8 mouse cellular contexts compared by ENCODE assay signal in genomic region chr4:125029891-125030614, GRCm38 (mm10). TPM values are rescaled to one million over a fixed set of nuclear protein-coding genes. Genes with fewer than 3 reads are reported as not detected.
A peak's percentile ranks its signal among the peaks of the same experiment; 100 is the strongest.
DNase-seq lines count a peak whose midpoint lies in the region; ATAC-seq and TF ChIP-seq lines count a peak whose summit lies in the region.

No protein-coding gene starts in this region.

- peaks cover 21% of the 10 kb centered on the region for H3K4me1 ChIP-seq in forebrain, embryonic 10.5 days
- peaks cover 14% of the 10 kb centered on the region for H3K4me1 ChIP-seq in heart, embryonic 15.5 days (replicated peaks)
- peaks cover 4 to 9% of the 10 kb centered on the region in 2 experiments for H3K4me1 ChIP-seq in liver, embryonic 14.5 days (replicated peaks; ENCODE audit: control insufficient read depth in 2 of 2, insufficient read depth in 2 of 2, low read length in 1 of 2)
- H3K4me1 ChIP-seq in neural tube, embryonic 11.5 days (ENCODE audit: control insufficient read depth, insufficient read depth, low read length), result peaks cover 5% of the 10 kb centered on the region; the same call in 1 of the 2 replicates
- peaks cover 6% of the 10 kb centered on the region; the same call in 1 of the 2 replicates for H3K4me1 ChIP-seq in stomach, postnatal 0 days (replicated peaks; ENCODE audit: control insufficient read depth, insufficient read depth)

- no peak for TF ChIP-seq CTCF in liver, embryonic 14.5 days (IDR thresholded peaks at IDR 0.05; ENCODE audit: low read depth)
- no peak for TF ChIP-seq CTCF in stomach, postnatal 0 days (IDR thresholded peaks at IDR 0.05; ENCODE audit: low read depth)

- under 1% methylated on average over 50 of the region's 50 CpGs for WGBS in forebrain, embryonic 10.5 days
- under 1% methylated on average over 50 of the region's 50 CpGs for WGBS in heart, embryonic 15.5 days
- under 1% methylated on average over 50 of the region's 50 CpGs for WGBS in liver, embryonic 14.5 days (ENCODE audit: insufficient replicate concordance)
- under 1% methylated on average over 50 of the region's 50 CpGs for WGBS in neural tube, embryonic 11.5 days
- under 1% methylated on average over 50 of the region's 50 CpGs for WGBS in stomach, postnatal 0 days

- H3K36me3 ChIP-seq in forebrain, embryonic 10.5 days (replicated peaks), result peaks cover 37% of the 10 kb centered on the region
- H3K36me3 ChIP-seq in heart, embryonic 15.5 days, result peaks cover 2% of the 10 kb centered on the region
- peaks cover 7% of the 10 kb centered on the region for H3K36me3 ChIP-seq in liver, embryonic 14.5 days (replicated peaks; ENCODE audit: control insufficient read depth, insufficient read depth, low read depth)
- H3K36me3 ChIP-seq in neural tube, embryonic 11.5 days (ENCODE audit: control insufficient read depth, insufficient read depth, low read length), result peaks cover 2% of the 10 kb centered on the region
- peaks cover under 1% of the 10 kb centered on the region; the same call in 1 of the 2 replicates for H3K36me3 ChIP-seq in stomach, postnatal 0 days (ENCODE audit: control insufficient read depth, insufficient read depth, low read length)

- peak overlapping the region; percentile 90 for H3K4me3 ChIP-seq in forebrain, embryonic 10.5 days
- peak overlapping the region; percentile 77 for H3K4me3 ChIP-seq in heart, embryonic 15.5 days
- peak overlapping the region; percentile 72 to 92 for H3K4me3 ChIP-seq in liver, embryonic 14.5 days (ENCODE audit: insufficient read depth in 1 of 2, low read depth in 2 of 2, low read length in 2 of 2)
- peak overlapping the region; percentile 92 for H3K4me3 ChIP-seq in neural tube, embryonic 11.5 days (ENCODE audit: low read depth, low read length)
- peak overlapping the region; percentile 76 for H3K4me3 ChIP-seq in stomach, postnatal 0 days (ENCODE audit: low read depth, low read length)

- no peak for TF ChIP-seq EP300 in liver, embryonic 14.5 days (IDR thresholded peaks at IDR 0.05; ENCODE audit: low read depth)
- no peak for TF ChIP-seq EP300 in stomach, postnatal 0 days (optimal IDR thresholded peaks at IDR 0.05)

- H3K27ac ChIP-seq in forebrain, embryonic 10.5 days, result peak overlapping the region; percentile 88
- peak overlapping the region; percentile 59 for H3K27ac ChIP-seq in heart, embryonic 15.5 days
- H3K27ac ChIP-seq in liver, embryonic 14.5 days, result no peak overlapping the region; the same call in 1 of the 2 replicates
- H3K27ac ChIP-seq in neural tube, embryonic 11.5 days (ENCODE audit: low read depth, low read length), result no peak overlapping the region
- peak overlapping the region; percentile 69 for H3K27ac ChIP-seq in stomach, postnatal 0 days (replicated peaks)

- peak; percentile 79 for DNase-seq in c-Kit-negative CD71-positive TER-119-positive erythroid progenitor cells, embryonic 14.5 days (ENCODE audit: low read depth, low spot score)
- DNase-seq in forebrain, embryonic 10.5 days (ENCODE audit: extremely low spot score, low spot score), result peak; percentile 97
- DNase-seq in kidney, postnatal 25 days, result peak; percentile 96 to 97
- DNase-seq in liver, embryonic 14.5 days (ENCODE audit: low read depth in 3 of 3, low spot score in 3 of 3), result peak; percentile 82 to 85 (median 82)
- DNase-seq in neural tube, embryonic 11.5 days (ENCODE audit: low spot score), result peak; percentile 96
- peak; percentile 96 for DNase-seq in stomach, postnatal 0 days (ENCODE audit: low spot score)

- H3K27me3 ChIP-seq in forebrain, embryonic 10.5 days (ENCODE audit: poor library complexity, severe bottlenecking), result peaks cover 5% of the 10 kb centered on the region; the same call in 1 of the 2 replicates
- peaks cover 19% of the 10 kb centered on the region; the same call in 1 of the 2 replicates for H3K27me3 ChIP-seq in heart, embryonic 15.5 days
- no peaks in the 10 kb centered on the region for H3K27me3 ChIP-seq in liver, embryonic 14.5 days (ENCODE audit: control insufficient read depth, insufficient read depth, low read length)
- no peaks in the 10 kb centered on the region for H3K27me3 ChIP-seq in neural tube, embryonic 11.5 days (ENCODE audit: control insufficient read depth, insufficient read depth, low read length)
- H3K27me3 ChIP-seq in stomach, postnatal 0 days (ENCODE audit: control insufficient read depth, insufficient read depth, low read length), result no peaks in the 10 kb centered on the region

- H3K9ac ChIP-seq in heart, embryonic 15.5 days, result peak overlapping the region; percentile 84
- peak overlapping the region; percentile 83 for H3K9ac ChIP-seq in liver, embryonic 14.5 days (replicated peaks)
- H3K9ac ChIP-seq in neural tube, embryonic 11.5 days (ENCODE audit: low read length), result peak overlapping the region; percentile 77
- H3K9ac ChIP-seq in stomach, postnatal 0 days (ENCODE audit: low read length), result peak overlapping the region; percentile 91

- peak overlapping the region; percentile 81 for H3K4me2 ChIP-seq in heart, embryonic 15.5 days
- peak overlapping the region; percentile 91 for H3K4me2 ChIP-seq in liver, embryonic 14.5 days (ENCODE audit: low read depth)
- peak overlapping the region; percentile 94 for H3K4me2 ChIP-seq in neural tube, embryonic 11.5 days (ENCODE audit: low read depth)
- H3K4me2 ChIP-seq in stomach, postnatal 0 days (replicated peaks; ENCODE audit: low read depth), result peak overlapping the region; percentile 98

- ATAC-seq in CD4-positive, CD25-positive, alpha-beta regulatory T cell, adult 4 months, result peak; percentile 100
- ATAC-seq in heart, embryonic 15.5 days (replicated peaks; ENCODE audit: insufficient number of reproducible peaks, insufficient read depth, low FRiP score, low read depth), result peak; percentile 94
- peak; percentile 98 for ATAC-seq in liver, embryonic 14.5 days (ENCODE audit: insufficient read depth)
- peak; percentile 97 for ATAC-seq in neural tube, embryonic 11.5 days (ENCODE audit: insufficient read depth, low FRiP score, low TSS enrichment)
- peak; percentile 99 for ATAC-seq in stomach, postnatal 0 days (ENCODE audit: low FRiP score, low TSS enrichment)

- no peaks in the 10 kb centered on the region for H3K9me3 ChIP-seq in forebrain, embryonic 10.5 days
- H3K9me3 ChIP-seq in heart, embryonic 15.5 days (replicated peaks), result no peaks in the 10 kb centered on the region
- H3K9me3 ChIP-seq in liver, embryonic 14.5 days (ENCODE audit: control insufficient read depth, low read length), result no peaks in the 10 kb centered on the region
- no peaks in the 10 kb centered on the region for H3K9me3 ChIP-seq in neural tube, embryonic 11.5 days (ENCODE audit: control insufficient read depth, low read length)
- no peaks in the 10 kb centered on the region for H3K9me3 ChIP-seq in stomach, postnatal 0 days (ENCODE audit: control insufficient read depth, low read length)

RNA-seq across cellular contexts. Expression of gene Gnl2, which starts 13.7 kb away (rescaled TPM):
- 10 to 100 TPM; 72.3 to 96.7 TPM for polyA plus RNA-seq in CD4-positive, CD25-positive, alpha-beta regulatory T cell, adult 4 months (2017; shearing (Covaris generic))
- polyA plus RNA-seq in forebrain, embryonic 10.5 days (2016; fragmentation: Nextera tagmentation; extraction: Ambion mirVana), result 99.7 and 107 TPM in 2 replicates
- 52.1 and 55.6 TPM in 2 replicates for polyA plus RNA-seq in heart, embryonic 15.5 days (2015; fragmentation: Nextera tagmentation; extraction: Ambion mirVana)
- polyA plus RNA-seq in liver, embryonic 14.5 days (2012; rRNA removed), result 11.7 and 26.7 TPM in 2 replicates
- 35.9 and 39.5 TPM in 2 replicates for polyA plus RNA-seq in liver, embryonic 14.5 days (2014; fragmentation: Nextera tagmentation; extraction: Ambion mirVana)
- 86.6 and 88.5 TPM in 2 replicates for polyA plus RNA-seq in neural tube, embryonic 11.5 days (2014; fragmentation: Nextera tagmentation; extraction: Ambion mirVana)
- 36.1 and 37.3 TPM in 2 replicates for polyA plus RNA-seq in stomach, postnatal 0 days (2015; fragmentation: Nextera tagmentation; extraction: Ambion mirVana)

RNA-seq across cellular contexts. Expression of gene Dnali1, which starts 35.5 kb away (rescaled TPM):
- not detected for polyA plus RNA-seq in CD4-positive, CD25-positive, alpha-beta regulatory T cell, adult 4 months (2017; shearing (Covaris generic))
- 0.28 and 0.30 TPM in 2 replicates for polyA plus RNA-seq in forebrain, embryonic 10.5 days (2016; fragmentation: Nextera tagmentation; extraction: Ambion mirVana)
- polyA plus RNA-seq in heart, embryonic 15.5 days (2015; fragmentation: Nextera tagmentation; extraction: Ambion mirVana), result 0.16 and 0.39 TPM in 2 replicates
- 0.02 TPM in 1 of 2 replicates, not detected in the other for polyA plus RNA-seq in liver, embryonic 14.5 days (2012; rRNA removed)
- 0.10 TPM in 1 of 2 replicates, not detected in the other for polyA plus RNA-seq in liver, embryonic 14.5 days (2014; fragmentation: Nextera tagmentation; extraction: Ambion mirVana)
- polyA plus RNA-seq in neural tube, embryonic 11.5 days (2014; fragmentation: Nextera tagmentation; extraction: Ambion mirVana), result 0.11 TPM in 1 of 2 replicates, not detected in the other
- polyA plus RNA-seq in stomach, postnatal 0 days (2015; fragmentation: Nextera tagmentation; extraction: Ambion mirVana), result 0.05 and 0.06 TPM in 2 replicates

RNA-seq across cellular contexts. Expression of gene Snip1, which starts 36.4 kb away (rescaled TPM):
- 1 to 10 TPM; 5.1 to 8.8 TPM for polyA plus RNA-seq in CD4-positive, CD25-positive, alpha-beta regulatory T cell, adult 4 months (2017; shearing (Covaris generic))
- polyA plus RNA-seq in forebrain, embryonic 10.5 days (2016; fragmentation: Nextera tagmentation; extraction: Ambion mirVana), result 28.5 and 30.8 TPM in 2 replicates
- polyA plus RNA-seq in heart, embryonic 15.5 days (2015; fragmentation: Nextera tagmentation; extraction: Ambion mirVana), result 16.1 and 20.1 TPM in 2 replicates
- 7.5 and 8.5 TPM in 2 replicates for polyA plus RNA-seq in liver, embryonic 14.5 days (2012; rRNA removed)
- polyA plus RNA-seq in liver, embryonic 14.5 days (2014; fragmentation: Nextera tagmentation; extraction: Ambion mirVana), result 13.5 and 15.9 TPM in 2 replicates
- 35.9 and 36.1 TPM in 2 replicates for polyA plus RNA-seq in neural tube, embryonic 11.5 days (2014; fragmentation: Nextera tagmentation; extraction: Ambion mirVana)
- polyA plus RNA-seq in stomach, postnatal 0 days (2015; fragmentation: Nextera tagmentation; extraction: Ambion mirVana), result 13.0 and 13.6 TPM in 2 replicates

RNA-seq across cellular contexts. Expression of gene Rspo1, which starts 43.8 kb away (rescaled TPM):
- polyA plus RNA-seq in CD4-positive, CD25-positive, alpha-beta regulatory T cell, adult 4 months (2017; shearing (Covaris generic)), result not detected
- polyA plus RNA-seq in forebrain, embryonic 10.5 days (2016; fragmentation: Nextera tagmentation; extraction: Ambion mirVana), result 40.0 and 46.8 TPM in 2 replicates
- polyA plus RNA-seq in heart, embryonic 15.5 days (2015; fragmentation: Nextera tagmentation; extraction: Ambion mirVana), result 6.6 and 9.9 TPM in 2 replicates
- polyA plus RNA-seq in liver, embryonic 14.5 days (2012; rRNA removed), result 0.68 and 0.69 TPM in 2 replicates
- polyA plus RNA-seq in liver, embryonic 14.5 days (2014; fragmentation: Nextera tagmentation; extraction: Ambion mirVana), result 0.42 and 0.51 TPM in 2 replicates
- 3.9 and 4.2 TPM in 2 replicates for polyA plus RNA-seq in neural tube, embryonic 11.5 days (2014; fragmentation: Nextera tagmentation; extraction: Ambion mirVana)
- polyA plus RNA-seq in stomach, postnatal 0 days (2015; fragmentation: Nextera tagmentation; extraction: Ambion mirVana), result 6.3 and 6.9 TPM in 2 replicates

RNA-seq across cellular contexts. Expression of gene Meaf6, which starts 54.9 kb away (rescaled TPM):
- 10 to 100 TPM; 56.7 to 74.8 TPM for polyA plus RNA-seq in CD4-positive, CD25-positive, alpha-beta regulatory T cell, adult 4 months (2017; shearing (Covaris generic))
- 82.6 and 96.5 TPM in 2 replicates for polyA plus RNA-seq in forebrain, embryonic 10.5 days (2016; fragmentation: Nextera tagmentation; extraction: Ambion mirVana)
- polyA plus RNA-seq in heart, embryonic 15.5 days (2015; fragmentation: Nextera tagmentation; extraction: Ambion mirVana), result 36.7 and 38.0 TPM in 2 replicates
- polyA plus RNA-seq in liver, embryonic 14.5 days (2012; rRNA removed), result 9.0 and 13.5 TPM in 2 replicates
- polyA plus RNA-seq in liver, embryonic 14.5 days (2014; fragmentation: Nextera tagmentation; extraction: Ambion mirVana), result 23.0 and 25.7 TPM in 2 replicates
- polyA plus RNA-seq in neural tube, embryonic 11.5 days (2014; fragmentation: Nextera tagmentation; extraction: Ambion mirVana), result 98.1 and 102 TPM in 2 replicates
- polyA plus RNA-seq in stomach, postnatal 0 days (2015; fragmentation: Nextera tagmentation; extraction: Ambion mirVana), result 28.3 and 28.4 TPM in 2 replicates

Comparison
In these comparisons a context has a peak if more than half of its experiments do, and no peak if none do; other contexts are left out.
1. H3K27ac ChIP-seq: peak in forebrain, embryonic 10.5 days (single experiment), heart, embryonic 15.5 days (single experiment) and stomach, postnatal 0 days (single experiment); none in liver, embryonic 14.5 days (single experiment) and neural tube, embryonic 11.5 days (single experiment).
2. Peak in every context shown above with its lines, with median percentiles within 50 percentile points of each other: ATAC-seq, DNase-seq, H3K4me3 ChIP-seq, H3K4me2 ChIP-seq and H3K9ac ChIP-seq.